Mouse (Mus musculus) cerebellum, adult 18-20 months (tissue): ENCODE measurements around the gene Smad5.
A peak's percentile ranks its signal among the peaks of the same experiment; 100 is the strongest.

Experiments used
- DNase-seq, 2 experiments: peaks; one replicate each; pipeline ENCODE4 v3.0.0; 2021

Smad5 gene

DNA sequence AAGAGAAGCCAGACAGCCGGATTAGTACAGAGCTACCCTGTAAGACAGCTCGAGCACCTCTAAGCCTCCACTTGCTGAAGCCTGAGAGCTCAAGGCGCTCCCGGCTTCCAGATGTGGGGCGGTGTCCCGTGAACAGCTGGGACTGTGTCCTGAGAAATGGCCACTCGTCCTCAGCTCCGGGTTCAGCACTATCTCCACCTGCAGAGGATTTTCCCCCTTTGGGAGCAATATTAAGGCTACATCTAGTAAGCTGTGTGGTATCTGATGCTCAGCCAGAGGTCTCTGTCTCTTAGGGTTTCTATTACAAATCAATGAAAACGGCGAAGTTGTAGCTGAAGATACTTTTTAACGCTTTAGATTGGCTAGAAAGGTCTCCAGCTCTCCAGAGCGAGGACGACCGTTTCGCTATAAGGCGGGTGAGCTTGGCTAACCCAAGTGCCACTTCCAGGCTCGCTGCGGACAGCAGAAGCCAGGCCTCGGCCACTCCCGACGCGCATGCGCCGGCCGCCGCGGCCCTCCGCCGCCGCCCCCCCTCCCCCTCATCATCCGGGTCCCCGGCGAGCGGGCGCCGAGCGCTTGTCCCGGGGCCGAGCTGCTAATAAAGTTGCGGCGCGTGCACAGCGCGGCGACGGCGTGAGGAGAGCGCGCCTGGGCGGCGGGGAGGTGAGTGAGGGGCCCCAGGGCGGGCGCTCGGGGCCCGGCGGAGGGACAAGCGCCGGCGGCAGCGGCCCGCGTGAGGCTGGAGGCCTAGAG lies at the start of gene Smad5:
TSS of gene Smad5 (plus strand) at position 542 of the 753 bp plus-strand sequence.
- DNase-seq: peak; percentile 84 to 92

GRCm38 (mm10) chr13:56654176-56654575 lies 48.6 kb upstream of the Smad5 start:
- no peak for DNase-seq

DNA sequence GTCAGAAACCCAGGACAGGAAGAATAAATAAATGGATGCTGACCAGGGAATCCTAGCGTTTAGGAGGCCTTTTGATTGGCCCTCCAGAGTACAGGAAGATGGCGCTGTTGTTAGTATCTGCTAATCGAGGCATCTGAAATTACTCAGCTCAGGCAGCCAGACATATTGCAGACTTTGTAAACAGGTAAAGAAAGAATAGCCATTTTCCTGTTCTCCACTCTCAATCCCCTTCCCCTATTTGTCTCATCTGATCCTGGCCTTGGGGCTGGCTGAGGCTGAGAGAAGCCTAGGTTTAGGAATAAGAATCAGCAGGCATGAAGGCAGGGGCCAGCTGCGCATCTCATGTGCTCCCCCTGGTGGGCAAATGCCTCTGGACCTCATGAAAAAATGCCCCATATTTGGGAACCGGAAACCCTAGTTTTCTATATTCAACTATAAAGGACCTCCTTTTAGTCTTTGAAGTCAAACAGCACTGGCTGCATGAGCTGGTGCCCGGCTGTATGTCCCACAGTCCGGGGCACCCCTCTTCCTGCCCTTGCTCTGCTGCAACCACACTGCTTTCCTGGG lies 44.8 kb upstream of the Smad5 start:
- peak; percentile 65 to 70 for DNase-seq

DNA sequence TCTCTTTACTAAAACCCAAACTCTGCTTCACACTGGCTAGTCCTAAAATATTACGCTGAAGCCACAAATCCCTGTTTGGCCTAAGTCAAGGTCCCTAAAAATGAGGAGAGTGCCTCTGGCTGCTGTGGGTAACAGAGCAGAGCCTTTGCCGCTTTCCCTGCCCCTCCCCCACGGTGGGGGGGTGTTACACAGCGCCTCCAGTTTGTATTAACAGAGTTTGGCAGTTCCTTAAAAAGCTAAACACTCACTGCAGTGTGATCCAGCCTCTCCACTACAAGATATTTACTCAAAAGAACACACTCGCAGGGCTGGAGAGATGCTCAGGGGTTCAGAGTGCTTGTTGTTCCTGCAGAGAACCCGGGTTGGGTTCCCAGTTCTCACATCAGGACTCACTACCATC lies 43.9 kb upstream of the Smad5 start:
- DNase-seq: no peak

DNA sequence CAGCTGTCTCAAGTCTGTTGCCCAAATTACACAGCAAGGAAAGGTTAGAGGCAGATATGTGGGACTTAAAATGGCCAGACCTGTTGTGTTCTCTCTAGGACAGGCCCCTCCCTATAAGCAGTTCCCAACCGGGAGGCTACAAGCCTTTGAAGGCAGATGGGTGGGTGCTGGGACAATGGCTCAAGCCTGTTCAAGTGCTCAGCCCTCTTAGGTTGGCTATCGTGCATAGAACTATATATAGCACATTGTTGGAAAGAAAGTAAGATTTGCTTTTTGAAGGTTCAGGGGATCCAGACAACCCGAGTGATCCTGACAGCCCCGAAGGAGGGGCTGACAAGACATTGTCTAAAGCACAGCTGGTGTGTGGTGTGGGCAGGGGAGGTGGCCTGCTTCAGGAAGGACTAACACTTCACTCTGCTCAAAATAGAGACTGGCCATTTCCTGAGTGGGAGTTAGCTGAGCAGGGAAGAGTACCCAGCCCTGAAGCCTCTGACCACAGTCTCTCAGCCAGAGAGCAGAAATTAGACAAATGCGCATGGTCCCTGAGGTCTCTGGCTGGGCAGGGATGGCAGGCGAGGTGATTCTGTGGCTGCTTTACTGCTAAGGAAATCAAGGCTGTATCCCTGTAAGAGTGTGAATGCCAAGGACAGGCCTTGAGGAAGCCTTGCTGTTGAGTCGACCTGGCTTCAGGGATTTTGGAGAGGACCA lies 40.7 kb upstream of the Smad5 start:
- no peak for DNase-seq

- peak; percentile 23 to 26 for DNase-seq
Measured at GRCm38 (mm10) chr13:56664256-56665170, 38.3 kb upstream of the Smad5 start.

DNA sequence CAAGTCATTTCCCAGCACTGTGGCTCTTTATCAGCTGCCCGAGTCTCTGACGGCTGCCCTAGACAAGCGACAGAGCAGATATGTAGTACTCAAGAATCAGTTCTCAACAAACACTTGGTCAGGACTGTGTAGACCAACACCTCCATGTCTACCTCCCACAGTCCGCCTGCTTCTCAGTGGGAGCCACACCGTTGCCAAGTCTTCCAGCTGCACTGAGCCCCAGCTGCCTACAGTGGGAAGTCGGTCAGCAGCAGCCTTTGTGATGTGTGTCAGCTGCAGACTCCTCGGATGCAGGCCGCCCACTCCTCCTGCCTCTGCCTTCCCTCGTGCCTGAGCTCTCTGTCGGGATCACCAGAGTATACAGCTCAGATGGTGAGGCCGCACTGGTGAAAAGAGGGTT lies 31.6 kb upstream of the Smad5 start:
- DNase-seq: no peak

DNA sequence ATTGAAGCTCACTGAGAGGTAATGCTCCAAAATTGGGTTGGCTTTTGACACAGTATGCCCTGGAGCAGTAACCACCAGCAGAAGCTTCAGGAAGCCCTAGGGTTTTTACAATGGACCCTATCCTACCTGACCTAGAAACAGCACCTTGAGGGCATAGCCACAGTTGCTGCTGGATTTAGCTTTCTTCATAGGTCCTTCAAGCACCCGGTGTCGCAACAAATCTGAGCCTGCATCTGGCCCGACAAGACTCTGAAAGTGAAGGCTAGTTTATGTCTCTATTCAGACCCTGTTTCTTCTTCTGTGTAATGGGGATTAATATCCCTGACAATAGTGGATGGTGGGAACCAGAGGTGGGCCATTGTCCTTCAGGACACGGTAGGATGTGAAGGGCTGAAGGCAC lies 25.1 kb upstream of the Smad5 start:
- no peak for DNase-seq

GRCm38 (mm10) chr13:56678188-56678787 lies 24.5 kb upstream of the Smad5 start:
- DNase-seq: no peak

DNA sequence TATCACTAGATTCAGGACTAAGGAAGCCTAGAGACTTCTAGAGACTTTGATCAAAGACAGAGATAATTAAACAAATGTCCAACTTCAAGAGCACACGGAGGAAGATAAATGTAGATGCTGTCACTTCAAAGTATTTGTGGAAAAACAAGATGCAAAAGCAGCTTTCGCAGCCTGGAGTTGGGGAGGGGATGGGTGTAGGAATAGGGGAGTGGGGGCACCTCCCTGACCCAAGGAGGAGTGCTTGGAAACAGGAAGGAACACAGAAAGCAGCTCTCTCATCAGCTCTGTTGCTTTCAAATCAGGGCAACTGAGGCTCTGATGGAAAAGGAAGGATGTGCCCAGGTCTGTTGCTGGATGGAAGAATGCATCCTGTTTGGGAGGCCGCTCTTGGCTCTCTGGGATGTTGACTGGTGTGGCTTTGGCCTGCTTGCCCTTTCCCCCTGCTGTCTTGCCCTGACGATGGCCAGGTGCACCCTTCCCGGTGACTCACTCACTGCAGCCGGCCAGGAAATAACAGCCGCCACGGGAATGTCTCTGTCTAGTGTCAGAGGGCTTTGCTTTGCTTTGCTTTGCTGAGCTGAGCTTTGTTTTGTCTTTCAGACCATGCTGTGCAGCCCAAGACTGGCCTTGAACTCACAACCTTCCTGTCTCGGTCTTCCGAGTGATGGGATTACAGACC lies 23.8 kb upstream of the Smad5 start:
- DNase-seq: no peak

DNA sequence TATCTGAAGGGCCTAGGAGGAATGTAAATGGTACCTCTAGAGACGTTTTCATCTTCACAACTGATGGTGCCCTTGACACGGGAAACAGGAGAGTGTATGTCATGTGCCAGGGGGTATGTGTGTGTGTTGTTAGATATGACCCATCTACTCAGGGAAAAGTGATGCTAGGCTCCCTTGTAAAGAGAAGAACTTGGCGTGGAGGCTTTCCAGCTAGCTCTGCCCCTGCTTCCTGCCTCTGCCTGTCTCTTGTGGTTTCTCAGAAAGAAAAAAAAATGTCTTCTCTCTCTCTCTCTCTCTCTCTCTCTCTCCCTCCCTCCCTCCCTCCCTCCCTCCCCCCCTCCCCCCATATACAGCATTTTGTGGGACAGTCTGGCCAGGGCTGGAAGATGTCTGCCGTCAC lies 20.9 kb upstream of the Smad5 start:
- DNase-seq: no peak

- peak; percentile 94 for DNase-seq
Measured at GRCm38 (mm10) chr13:56682326-56682725, 20.5 kb upstream of the Smad5 start.

GRCm38 (mm10) chr13:56683306-56683705 lies 19.5 kb upstream of the Smad5 start:
- peak in 1 of 2 experiments; percentile 35 for DNase-seq

- no peak for DNase-seq
Measured at GRCm38 (mm10) chr13:56692011-56692410, 10.8 kb upstream of the Smad5 start.

GRCm38 (mm10) chr13:56692644-56693043 lies 10.2 kb upstream of the Smad5 start:
- no peak for DNase-seq

DNA sequence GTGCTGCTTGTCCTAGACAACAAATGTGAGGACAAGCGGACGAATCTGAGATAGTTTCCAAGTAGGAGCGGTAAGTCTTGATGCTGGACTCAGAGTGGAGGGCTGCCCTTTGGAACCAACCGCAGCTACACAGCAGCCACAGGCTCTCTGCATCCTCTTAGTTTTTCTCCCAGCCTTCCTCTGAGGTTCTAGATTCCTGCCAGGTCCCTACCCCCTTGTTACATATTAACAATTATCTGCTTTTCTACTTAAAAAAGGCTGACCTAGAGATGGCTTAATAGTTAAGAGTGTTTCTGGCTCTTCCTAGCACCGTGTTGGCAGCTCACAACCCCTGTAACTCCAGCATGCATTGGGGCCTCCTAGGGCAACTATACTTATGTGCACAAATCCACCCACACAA lies 7.1 kb upstream of the Smad5 start:
- no peak for DNase-seq

GRCm38 (mm10) chr13:56696699-56697098 lies 6.1 kb upstream of the Smad5 start:
- DNase-seq: no peak

DNA sequence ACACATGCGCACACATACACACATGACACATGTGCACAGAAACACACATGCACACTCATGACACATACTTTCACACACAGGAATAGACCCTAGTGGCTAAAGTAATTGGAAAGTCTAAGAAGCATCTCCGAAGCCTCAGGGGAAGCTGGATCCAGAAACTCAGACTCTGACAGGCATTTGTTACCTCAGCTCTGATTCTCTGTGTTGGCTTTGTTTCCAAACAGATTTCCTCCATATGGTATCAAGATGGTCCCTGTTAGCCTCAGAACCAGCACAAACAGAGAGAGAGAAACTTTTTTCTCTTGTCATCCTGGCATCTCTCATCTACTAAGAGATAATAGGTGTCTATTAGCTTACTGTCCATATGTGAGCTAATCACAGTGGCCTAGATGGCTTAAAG lies 5.6 kb upstream of the Smad5 start:
- DNase-seq: no peak

DNA sequence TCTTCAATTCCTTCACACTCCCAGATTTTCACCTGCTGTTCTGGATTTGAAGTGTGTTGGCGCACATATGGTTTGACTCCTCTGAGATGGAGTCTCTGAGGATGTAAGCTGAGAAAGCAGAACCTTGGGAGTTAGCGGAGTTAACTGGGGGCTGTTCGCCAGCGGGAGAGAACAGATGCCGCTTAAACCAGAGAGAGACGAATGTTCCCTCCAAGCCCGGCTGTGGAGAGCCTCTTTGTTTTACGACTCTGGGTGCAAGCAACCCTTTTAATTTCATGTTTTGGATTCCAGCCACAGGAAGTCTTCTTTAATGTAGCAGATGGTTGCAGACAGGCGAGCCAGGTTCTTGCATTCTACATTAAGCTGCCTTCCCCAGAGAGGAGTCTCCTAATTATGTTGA lies 4.4 kb upstream of the Smad5 start:
- peak; percentile 66 to 67 for DNase-seq

DNA sequence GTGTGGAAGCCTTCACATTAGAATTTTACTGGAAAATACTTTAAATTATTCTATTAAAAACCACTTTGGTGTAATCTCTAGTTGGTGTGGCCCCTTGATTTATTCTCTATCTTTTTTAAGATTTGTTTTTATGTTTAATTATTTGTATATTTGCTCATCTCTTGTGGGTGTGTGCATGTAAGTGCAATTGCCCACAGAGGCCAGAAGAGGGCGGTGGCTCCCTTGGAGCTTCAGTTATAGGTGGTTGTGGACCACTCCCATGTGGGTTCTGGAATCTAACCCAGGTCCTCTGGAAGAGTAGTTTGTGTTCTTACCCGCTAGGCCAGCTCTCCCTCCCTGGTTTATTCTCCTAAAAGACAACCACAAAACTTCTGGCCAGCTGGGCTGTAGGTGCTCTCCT lies 3.4 kb upstream of the Smad5 start:
- no peak for DNase-seq

DNA sequence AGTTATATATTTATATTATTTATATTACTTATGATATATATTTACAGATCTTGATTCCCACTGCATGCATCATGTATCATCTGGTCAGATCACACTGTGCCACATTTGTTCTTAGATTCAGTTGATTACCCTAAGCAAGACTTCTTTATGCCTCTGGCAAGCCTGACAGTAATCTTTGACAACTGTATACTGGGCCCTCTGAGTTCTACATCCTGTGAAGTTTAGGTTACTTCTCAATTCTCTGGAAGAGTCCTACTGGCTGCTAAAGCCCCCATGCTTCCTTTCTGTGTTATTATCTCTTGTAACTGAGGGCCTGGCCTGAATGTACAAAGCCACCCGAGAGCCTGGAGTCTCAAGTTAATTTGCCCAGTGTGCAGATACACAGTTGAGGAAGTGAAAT lies 1.8 kb upstream of the Smad5 start:
- no peak for DNase-seq

DNA sequence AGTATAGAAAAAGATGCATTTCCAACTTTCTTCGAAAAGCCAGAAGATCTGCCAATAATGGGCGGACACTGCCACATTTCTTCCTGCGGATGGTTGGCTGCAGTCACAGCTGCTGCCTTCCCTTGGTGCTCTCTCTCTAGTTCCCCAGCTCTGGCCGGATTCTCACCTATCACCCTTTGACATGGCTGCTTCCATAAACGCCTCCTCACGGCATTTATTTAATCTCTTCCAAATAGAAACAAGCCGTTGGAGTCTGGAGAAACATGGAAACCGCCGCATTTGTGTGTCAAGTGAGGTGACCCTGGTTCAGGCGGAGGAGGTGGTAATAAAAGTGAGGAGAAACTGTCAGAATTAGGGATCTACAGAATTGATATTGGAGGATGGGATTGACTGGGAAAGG lies 886 bp upstream of the Smad5 start:
- DNase-seq: no peak
